Mouse (Mus musculus): ENCODE measurements around the gene Idua. TPM values are rescaled to one million over a fixed set of nuclear protein-coding genes. Genes with fewer than 3 reads are reported as not detected.

Idua gene
- polyA plus RNA-seq, 1 experiment: 35.4 TPM

- H3K36me3 ChIP-seq (ENCODE audit: control insufficient read depth, insufficient read depth, low read length): 0 out of 2 replicates have a peak, but pooled peaks cover 5% of the 10 kb centered on the region
- 92% methylated on average over 3 of the region's 3 CpGs for WGBS
These were observed 13.8 kb upstream of the Idua start for GRCm38 (mm10) chr5:108646343-108646660.

GRCm38 (mm10) chr5:108647311-108647710 lies 12.8 kb upstream of the Idua start:
- no peak overlapping the region for H3K4me3 ChIP-seq (ENCODE audit: control insufficient read depth, insufficient read depth, low read length)
- TF ChIP-seq POLR2A (IDR thresholded peaks at IDR 0.05; ENCODE audit: control insufficient read depth, extremely low read depth, insufficient read depth, low read length, poor library complexity) (no peak), CTCF (IDR thresholded peaks at IDR 0.05; ENCODE audit: borderline replicate concordance, control insufficient read depth, extremely low read depth, insufficient read depth, low read length, poor library complexity) (no peak)

More at GRCm38 (mm10) chr5:108646343-108646660, 13.8 kb upstream of the Idua start:
- H3K27ac ChIP-seq (ENCODE audit: control insufficient read depth, insufficient read depth, low read length): no peak overlapping the region
- H3K4me3 ChIP-seq (ENCODE audit: control insufficient read depth, insufficient read depth, low read length): no peak overlapping the region
- no peak for TF ChIP-seq POLR2A (IDR thresholded peaks at IDR 0.05; ENCODE audit: control insufficient read depth, extremely low read depth, insufficient read depth, low read length, poor library complexity)
- TF ChIP-seq CTCF (IDR thresholded peaks at IDR 0.05; ENCODE audit: borderline replicate concordance, control insufficient read depth, extremely low read depth, insufficient read depth, low read length, poor library complexity): no peak
- H3K27me3 ChIP-seq (ENCODE audit: control insufficient read depth, insufficient read depth, low read length): no peaks in the 10 kb centered on the region
- no peaks in the 10 kb centered on the region for H3K4me1 ChIP-seq (replicated peaks; ENCODE audit: control insufficient read depth, insufficient read depth, low read length)
- no peak for DNase-seq

GRCm38 (mm10) chr5:108647820-108648465 lies 12.2 kb upstream of the Idua start:
- no peak for DNase-seq
- Histone ChIP-seq H3K27me3 (ENCODE audit: control insufficient read depth, insufficient read depth, low read length) (no peaks in the 10 kb centered on the region), H3K27ac (ENCODE audit: control insufficient read depth, insufficient read depth, low read length) (no peak overlapping the region), H3K4me1 (replicated peaks; ENCODE audit: control insufficient read depth, insufficient read depth, low read length) (no peaks in the 10 kb centered on the region), H3K4me3 (ENCODE audit: control insufficient read depth, insufficient read depth, low read length) (no peak overlapping the region), H3K36me3 (ENCODE audit: control insufficient read depth, insufficient read depth, low read length) (0 out of 2 replicates have a peak, but pooled peaks cover 10% of the 10 kb centered on the region)
- TF ChIP-seq POLR2A (IDR thresholded peaks at IDR 0.05; ENCODE audit: control insufficient read depth, extremely low read depth, insufficient read depth, low read length, poor library complexity) (no peak), CTCF (IDR thresholded peaks at IDR 0.05; ENCODE audit: borderline replicate concordance, control insufficient read depth, extremely low read depth, insufficient read depth, low read length, poor library complexity) (no peak)
- 95% methylated on average over 2 of the region's 2 CpGs for WGBS

More at GRCm38 (mm10) chr5:108647311-108647710, 12.8 kb upstream of the Idua start:
- Histone ChIP-seq H3K36me3 (ENCODE audit: control insufficient read depth, insufficient read depth, low read length) (0 out of 2 replicates have a peak, but pooled peaks cover 8% of the 10 kb centered on the region), H3K27ac (ENCODE audit: control insufficient read depth, insufficient read depth, low read length) (no peak overlapping the region), H3K4me1 (replicated peaks; ENCODE audit: control insufficient read depth, insufficient read depth, low read length) (no peaks in the 10 kb centered on the region), H3K27me3 (ENCODE audit: control insufficient read depth, insufficient read depth, low read length) (no peaks in the 10 kb centered on the region)
- no peak for DNase-seq
- WGBS: 96% methylated on average over 2 of the region's 2 CpGs

GRCm38 (mm10) chr5:108648937-108649576 lies 11.1 kb upstream of the Idua start:
- DNase-seq: no peak
- H3K36me3 ChIP-seq (ENCODE audit: control insufficient read depth, insufficient read depth, low read length): peaks cover 15% of the 10 kb centered on the region
- no peaks in the 10 kb centered on the region for H3K27me3 ChIP-seq (ENCODE audit: control insufficient read depth, insufficient read depth, low read length)
- TF ChIP-seq CTCF (IDR thresholded peaks at IDR 0.05; ENCODE audit: borderline replicate concordance, control insufficient read depth, extremely low read depth, insufficient read depth, low read length, poor library complexity): no peak
- 97% methylated on average over 11 of the region's 11 CpGs for WGBS
- H3K27ac ChIP-seq (ENCODE audit: control insufficient read depth, insufficient read depth, low read length): no peak overlapping the region
- no peaks in the 10 kb centered on the region for H3K4me1 ChIP-seq (replicated peaks; ENCODE audit: control insufficient read depth, insufficient read depth, low read length)
- no peak overlapping the region for H3K4me3 ChIP-seq (ENCODE audit: control insufficient read depth, insufficient read depth, low read length)

- no peaks in the 10 kb centered on the region for H3K4me1 ChIP-seq (replicated peaks; ENCODE audit: control insufficient read depth, insufficient read depth, low read length)
- no peak overlapping the region for H3K4me3 ChIP-seq (ENCODE audit: control insufficient read depth, insufficient read depth, low read length)
- H3K27ac ChIP-seq (ENCODE audit: control insufficient read depth, insufficient read depth, low read length): no peak overlapping the region
- 97% methylated on average over 7 of the region's 7 CpGs for WGBS
- no peak for DNase-seq
- no peak for TF ChIP-seq CTCF (IDR thresholded peaks at IDR 0.05; ENCODE audit: borderline replicate concordance, control insufficient read depth, extremely low read depth, insufficient read depth, low read length, poor library complexity)
- TF ChIP-seq POLR2A (IDR thresholded peaks at IDR 0.05; ENCODE audit: control insufficient read depth, extremely low read depth, insufficient read depth, low read length, poor library complexity): no peak
- H3K36me3 ChIP-seq (ENCODE audit: control insufficient read depth, insufficient read depth, low read length): peaks cover 25% of the 10 kb centered on the region
- no peaks in the 10 kb centered on the region for H3K27me3 ChIP-seq (ENCODE audit: control insufficient read depth, insufficient read depth, low read length)
These were observed 9.8 kb upstream of the Idua start for GRCm38 (mm10) chr5:108650341-108650740.

GRCm38 (mm10) chr5:108651136-108651720 lies 8.9 kb upstream of the Idua start:
- Histone ChIP-seq H3K36me3 (ENCODE audit: control insufficient read depth, insufficient read depth, low read length) (peaks cover 25% of the 10 kb centered on the region), H3K27me3 (ENCODE audit: control insufficient read depth, insufficient read depth, low read length) (no peaks in the 10 kb centered on the region), H3K4me3 (ENCODE audit: control insufficient read depth, insufficient read depth, low read length) (no peak overlapping the region), H3K4me1 (replicated peaks; ENCODE audit: control insufficient read depth, insufficient read depth, low read length) (no peaks in the 10 kb centered on the region), H3K27ac (ENCODE audit: control insufficient read depth, insufficient read depth, low read length) (no peak overlapping the region)
- TF ChIP-seq CTCF (IDR thresholded peaks at IDR 0.05; ENCODE audit: borderline replicate concordance, control insufficient read depth, extremely low read depth, insufficient read depth, low read length, poor library complexity) (no peak), POLR2A (IDR thresholded peaks at IDR 0.05; ENCODE audit: control insufficient read depth, extremely low read depth, insufficient read depth, low read length, poor library complexity) (no peak)
- DNase-seq: no peak
- 85% methylated on average over 5 of the region's 5 CpGs for WGBS

Data from thymus, adult 2 months (tissue).